Mouse (Mus musculus): ENCODE measurements around the gene Slc35f1.

DNA sequence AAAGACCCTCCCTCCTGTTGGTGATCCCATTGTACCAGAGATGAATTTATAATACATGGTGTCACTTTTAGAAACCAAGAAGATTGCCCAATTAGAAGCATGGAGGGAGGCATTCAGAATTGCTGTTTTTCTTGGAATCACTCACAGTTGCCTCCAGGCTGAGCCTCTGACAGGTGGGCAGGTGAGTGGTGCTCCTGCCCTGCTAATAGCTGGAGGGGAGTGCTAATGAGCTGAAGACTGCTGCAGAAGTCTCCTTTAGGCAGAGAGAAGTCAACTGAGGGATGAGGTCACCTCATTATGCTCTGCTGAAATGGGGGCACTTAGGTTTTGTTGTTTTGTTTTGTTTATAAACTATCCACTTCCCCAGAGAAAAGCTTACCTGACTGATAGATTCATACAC, 355.6 kb downstream of the Slc35f1 start:
- no peak for TF ChIP-seq CTCF (IDR thresholded peaks at IDR 0.05; ENCODE audit: borderline replicate concordance, extremely low read depth, insufficient read depth, insufficient read length)
- no peak for TF ChIP-seq POLR2A (IDR thresholded peaks at IDR 0.05; ENCODE audit: borderline replicate concordance, extremely low read depth, insufficient read depth, insufficient read length, poor library complexity, severe bottlenecking)
